Mouse (Mus musculus): Measurements from ENCODE around the gene Prom2.

Prom2 gene

DNA sequence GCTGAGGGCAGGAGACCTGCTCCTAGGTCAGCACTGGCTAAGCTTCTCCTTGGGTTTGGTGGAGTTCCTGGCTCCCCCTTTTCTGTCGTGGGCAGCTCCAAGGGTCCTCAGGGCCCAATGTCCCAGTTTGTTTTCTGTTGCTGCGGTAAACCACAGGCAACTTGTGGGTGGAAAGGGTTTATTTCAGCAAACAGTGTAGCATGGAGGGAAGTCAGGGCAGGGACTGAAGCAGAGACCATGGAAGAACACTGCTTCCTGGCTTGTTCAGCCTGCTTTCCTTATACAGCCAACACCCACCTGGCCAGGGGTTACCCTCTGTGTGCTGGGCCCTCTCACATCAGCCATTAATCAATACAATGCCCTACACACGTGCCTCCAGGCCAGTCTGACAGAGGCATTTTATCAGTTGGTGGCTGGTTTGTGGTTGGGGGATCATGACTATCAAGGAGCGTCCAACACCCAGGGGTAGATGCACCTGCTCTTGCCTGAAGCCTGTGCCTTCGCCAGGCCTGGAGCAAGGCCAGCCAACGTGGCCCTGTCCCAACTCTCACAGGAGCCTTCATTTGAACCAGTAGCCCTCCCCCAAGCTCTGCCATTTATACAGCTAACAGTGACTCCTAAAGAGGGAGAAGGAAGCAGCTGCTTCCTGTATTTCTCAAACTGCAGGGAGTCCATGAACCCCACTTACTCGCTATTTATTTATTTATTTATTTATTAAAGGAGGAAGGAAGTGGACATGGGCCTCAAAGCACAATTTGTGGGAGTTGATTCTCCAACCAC, 17.1 kb downstream of the Prom2 start:
- no peak for DNase-seq (ENCODE audit: low read depth, low spot score)

DNA sequence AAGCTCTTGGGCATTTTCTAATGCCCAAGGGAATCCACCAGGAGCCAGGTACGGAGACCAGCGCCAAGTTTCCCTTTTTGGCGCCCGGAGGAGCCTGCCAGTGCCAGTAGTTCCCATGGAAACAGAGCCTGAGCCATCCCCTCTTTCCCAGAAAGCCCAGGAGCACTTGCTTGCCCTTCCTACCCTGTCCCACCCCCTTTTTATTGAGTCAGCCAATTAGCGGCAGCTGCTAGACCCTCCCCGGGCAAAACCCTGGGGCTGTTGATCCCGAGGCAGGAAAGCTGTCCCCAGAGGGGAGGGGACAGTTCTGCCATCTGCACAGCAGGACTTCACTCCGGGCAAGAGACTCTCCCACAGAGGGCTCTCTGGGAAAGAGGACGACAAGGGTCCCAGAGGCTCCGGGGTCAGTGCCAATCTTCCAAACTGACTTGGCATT, 19.2 kb downstream of the Prom2 start, which contains the start of gene Kcnip3:
TSS of gene Kcnip3 (minus strand) at position 89 of the 436 bp plus-strand sequence.
- peak; percentile 54 for DNase-seq (ENCODE audit: low read depth, low spot score)

DNA sequence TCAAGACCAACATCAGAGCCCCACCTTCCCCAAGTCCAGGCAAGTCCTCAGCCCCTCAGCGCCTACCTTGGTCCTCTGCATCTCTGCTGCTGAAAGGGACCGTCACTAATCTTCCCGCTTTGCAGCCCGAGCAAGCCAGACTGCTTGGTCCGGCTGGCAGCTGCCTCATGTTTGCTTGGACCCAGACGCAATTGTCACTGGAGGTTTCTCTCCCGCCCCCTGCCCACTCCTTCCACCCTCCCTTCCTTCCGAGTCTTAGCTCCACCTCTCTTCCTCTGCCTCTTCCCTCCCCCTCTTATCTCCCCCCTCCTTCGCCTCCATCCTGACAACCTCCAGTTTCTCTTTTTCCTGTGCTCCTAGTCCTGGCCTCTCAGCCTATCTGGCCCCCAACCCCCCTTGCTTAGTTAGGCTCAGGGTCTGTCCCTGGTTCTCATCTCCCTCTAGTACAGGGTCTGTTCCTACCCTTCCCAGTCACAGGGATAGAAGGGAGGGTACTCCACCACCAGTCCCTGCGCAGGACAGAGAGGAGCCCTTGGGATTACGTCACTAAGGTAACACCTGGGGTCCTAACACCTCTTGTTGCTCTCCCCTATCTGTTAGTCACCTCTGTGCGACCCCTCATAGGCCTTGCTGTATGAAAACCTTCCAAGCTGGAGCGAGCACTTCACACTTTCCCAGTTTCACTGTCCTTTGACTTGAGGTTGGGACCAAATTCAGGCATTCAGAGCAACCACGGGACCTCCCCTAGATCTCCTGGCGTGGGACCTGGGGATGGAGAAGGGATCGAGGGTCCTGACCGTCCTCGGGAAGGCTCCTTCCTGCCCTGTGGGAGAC, 19.9 kb downstream of the Prom2 start:
- peak; percentile 49 for DNase-seq (ENCODE audit: low read depth, low spot score)

GRCm38 (mm10) chr2:127520123-127520522, 21.1 kb downstream of the Prom2 start:
- DNase-seq (ENCODE audit: low read depth, low spot score), result no peak

DNA sequence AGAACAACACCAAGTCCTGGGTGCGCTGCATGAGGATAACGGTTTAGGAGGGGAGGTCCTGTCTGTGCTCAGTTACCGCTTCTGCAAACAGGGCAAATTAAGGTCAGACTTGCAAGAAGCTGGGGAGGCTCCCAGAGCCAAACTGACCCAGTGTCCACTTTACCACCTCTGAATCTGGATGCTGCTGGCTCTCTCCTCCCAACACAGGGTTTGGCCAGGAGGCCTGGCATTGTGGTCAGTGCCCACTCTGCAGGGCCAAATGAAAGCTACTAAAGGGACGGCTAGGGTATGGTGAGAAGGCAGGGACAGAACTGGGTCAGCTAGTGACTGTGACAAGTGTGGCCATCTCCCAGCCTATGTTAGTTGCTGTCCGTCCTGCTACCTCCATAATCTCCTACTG, 22.0 kb downstream of the Prom2 start:
- no peak for DNase-seq (ENCODE audit: low read depth, low spot score)

DNA sequence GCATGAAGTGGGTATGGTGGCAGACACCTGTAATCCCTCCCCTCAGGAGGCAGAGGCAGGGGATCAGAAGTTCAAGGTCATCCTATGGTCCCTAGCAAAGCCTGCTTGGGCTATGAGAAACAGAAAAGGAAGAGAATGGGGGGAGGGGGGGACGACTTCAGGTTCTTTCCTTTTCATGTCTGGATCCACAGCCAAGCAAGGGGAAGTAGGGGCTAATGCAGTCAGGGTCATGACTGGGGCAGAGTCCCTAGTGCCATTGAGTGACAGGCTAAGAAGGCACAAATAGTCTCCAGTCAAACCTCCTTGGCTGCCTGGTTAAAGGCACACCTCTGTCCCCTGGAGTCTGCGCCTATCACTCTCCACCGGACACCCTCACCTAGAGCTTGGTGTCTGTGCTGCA, 22.4 kb downstream of the Prom2 start:
- no peak for DNase-seq (ENCODE audit: low read depth, low spot score)

DNA sequence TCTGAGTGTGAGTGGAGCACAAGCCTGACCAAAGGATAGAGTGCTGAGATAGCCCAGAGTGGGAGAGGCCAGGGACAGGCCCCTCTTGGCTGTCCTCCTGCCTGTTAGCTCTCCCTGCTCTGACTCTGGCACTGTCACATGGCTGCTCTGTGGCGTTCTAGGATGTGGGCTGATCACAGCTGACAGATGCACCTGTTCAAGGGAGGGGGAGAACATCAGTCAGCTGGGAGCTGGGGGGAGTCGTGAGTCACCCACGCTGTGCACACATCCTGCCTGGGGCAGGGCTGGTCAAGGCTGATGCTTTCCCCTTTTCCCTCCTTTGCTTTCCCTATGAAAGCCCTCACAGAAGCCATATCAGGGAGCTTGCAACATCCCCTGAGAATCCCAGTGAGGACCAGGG, 23.0 kb downstream of the Prom2 start:
- DNase-seq (ENCODE audit: low read depth, low spot score), result no peak

- DNase-seq (ENCODE audit: low read depth, low spot score), result no peak
Observed at GRCm38 (mm10) chr2:127517081-127517480, 24.2 kb downstream of the Prom2 start.

DNA sequence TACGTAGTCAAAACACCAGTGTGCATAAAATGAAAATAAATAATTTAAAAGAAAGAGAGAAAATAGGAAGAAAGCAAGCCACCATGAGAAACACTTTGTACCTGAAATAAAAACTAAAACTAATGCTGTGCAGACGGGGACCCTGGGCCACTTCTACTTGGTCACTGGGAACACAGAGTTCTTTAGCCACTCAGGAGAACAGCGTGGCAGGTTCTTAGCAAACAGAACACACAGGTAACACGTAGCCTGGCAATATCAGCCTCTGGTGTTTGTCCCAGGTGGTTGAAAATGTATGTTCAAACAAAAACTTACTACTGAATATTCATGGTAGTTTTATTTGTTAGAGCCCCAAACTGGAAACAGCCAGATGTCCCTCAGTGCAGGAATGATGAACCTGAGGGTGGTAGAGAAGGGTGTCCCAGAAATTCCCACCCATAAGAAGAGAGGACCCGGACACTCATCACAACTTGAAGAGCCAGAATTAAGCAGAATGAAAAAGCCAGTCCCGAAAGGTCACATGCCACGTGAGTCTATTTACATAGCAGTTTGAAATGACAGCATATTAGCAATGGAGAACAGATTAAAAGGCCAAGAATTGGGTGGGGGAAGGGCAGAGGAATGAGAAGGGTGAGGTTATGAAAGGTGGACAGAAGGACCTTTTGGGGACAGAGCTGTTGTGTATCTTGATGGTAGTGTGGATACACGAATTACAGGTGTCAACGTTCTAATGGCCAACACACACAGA, 26.7 kb downstream of the Prom2 start:
- no peak for DNase-seq (ENCODE audit: low read depth, low spot score)

GRCm38 (mm10) chr2:127513244-127513643, 28.0 kb downstream of the Prom2 start:
- DNase-seq (ENCODE audit: low read depth, low spot score), result no peak

DNA sequence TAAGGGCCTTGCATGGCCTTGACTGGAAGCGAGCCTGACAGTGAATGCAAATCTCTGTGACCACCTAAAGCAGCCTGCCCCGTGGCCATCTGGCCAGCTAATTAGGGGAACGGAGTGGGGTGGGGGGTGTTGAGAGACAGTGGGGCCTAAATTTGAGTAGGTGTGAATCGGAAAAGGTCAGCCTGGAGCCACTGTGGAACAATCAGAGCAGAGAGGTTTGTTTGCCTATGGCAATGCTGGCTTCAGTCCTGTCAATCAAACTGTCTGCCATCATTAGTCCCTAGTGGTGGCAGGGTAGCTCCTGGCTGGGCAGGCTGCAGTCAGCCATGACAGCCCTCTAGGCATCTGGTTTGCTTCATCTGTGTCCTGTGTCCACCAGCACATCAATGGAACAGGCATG, 29.8 kb downstream of the Prom2 start:
- no peak for DNase-seq (ENCODE audit: low read depth, low spot score)

DNA sequence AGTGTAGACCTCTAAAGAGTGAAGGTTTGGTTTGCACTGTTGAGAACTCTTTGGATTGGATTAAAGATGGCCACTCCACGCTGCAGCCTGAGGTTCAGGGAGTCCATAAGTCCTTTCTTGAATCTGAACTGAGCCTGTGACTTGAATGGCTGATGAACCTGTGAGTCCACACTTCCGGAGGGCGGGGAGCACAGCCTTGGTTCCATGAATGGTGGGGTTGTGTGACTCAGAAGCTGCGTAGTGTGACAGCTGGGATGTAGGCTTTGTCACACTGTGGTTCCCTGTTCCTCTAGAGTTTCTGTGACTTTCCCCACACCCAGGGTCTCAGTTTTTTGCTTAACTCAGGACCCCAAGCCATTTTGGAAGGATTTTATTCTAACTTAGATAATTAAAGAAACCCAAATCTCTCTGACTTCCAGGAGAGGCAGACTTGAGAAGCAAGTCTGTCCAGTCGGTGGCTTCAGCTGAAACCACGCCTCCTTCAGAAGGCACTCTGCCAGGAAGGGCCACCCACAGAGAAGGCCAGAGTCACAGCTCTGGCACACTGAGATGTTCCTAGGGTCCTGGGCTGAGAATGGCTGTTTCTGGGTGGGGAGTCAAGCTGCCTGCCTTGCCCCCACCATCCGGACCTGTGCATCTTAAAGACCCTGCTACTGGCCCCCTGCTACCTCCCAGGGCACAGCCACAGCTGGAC, 33.2 kb downstream of the Prom2 start:
- DNase-seq (ENCODE audit: low read depth, low spot score), result no peak

- DNase-seq (ENCODE audit: low read depth, low spot score), result peak; percentile 88
Observed at GRCm38 (mm10) chr2:127507077-127507774, 34.0 kb downstream of the Prom2 start.

- no peak for DNase-seq (ENCODE audit: low read depth, low spot score)
Observed at GRCm38 (mm10) chr2:127506131-127506632, 35.1 kb downstream of the Prom2 start.

GRCm38 (mm10) chr2:127505196-127505595, 36.1 kb downstream of the Prom2 start:
- no peak for DNase-seq (ENCODE audit: low read depth, low spot score)

GRCm38 (mm10) chr2:127503751-127504549, 37.3 kb downstream of the Prom2 start:
- no peak for DNase-seq (ENCODE audit: low read depth, low spot score)

- peak; percentile 73 for DNase-seq (ENCODE audit: low read depth, low spot score)
Observed at GRCm38 (mm10) chr2:127501061-127501460, 40.2 kb downstream of the Prom2 start.

- DNase-seq (ENCODE audit: low read depth, low spot score), result no peak
Observed at GRCm38 (mm10) chr2:127498750-127499149, 42.5 kb downstream of the Prom2 start.

DNA sequence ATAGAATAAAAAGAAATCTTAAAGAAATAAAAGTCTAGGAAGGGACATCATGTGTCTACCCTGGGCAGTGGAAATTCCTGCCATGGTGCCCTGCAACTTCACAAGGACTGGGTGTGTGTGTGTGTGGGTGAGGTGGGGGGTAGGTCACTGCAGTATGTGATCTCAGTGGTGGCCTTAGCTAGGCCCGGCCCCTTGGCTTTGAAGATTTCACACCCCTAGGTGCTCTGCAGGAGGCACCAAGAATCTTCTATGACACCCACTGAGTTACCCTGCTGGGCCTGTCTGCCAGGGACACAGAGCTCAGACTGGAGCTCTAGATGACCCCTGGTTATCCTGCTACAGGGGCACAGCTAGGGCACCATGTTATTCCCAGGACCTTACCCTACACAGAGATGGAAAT, 44.9 kb downstream of the Prom2 start:
- no peak for DNase-seq (ENCODE audit: low read depth, low spot score)
